Mouse (Mus musculus): ENCODE data around the gene Nubp2.
A peak's percentile ranks its signal among the peaks of the same experiment; 100 is the strongest.

Nubp2 gene

DNA sequence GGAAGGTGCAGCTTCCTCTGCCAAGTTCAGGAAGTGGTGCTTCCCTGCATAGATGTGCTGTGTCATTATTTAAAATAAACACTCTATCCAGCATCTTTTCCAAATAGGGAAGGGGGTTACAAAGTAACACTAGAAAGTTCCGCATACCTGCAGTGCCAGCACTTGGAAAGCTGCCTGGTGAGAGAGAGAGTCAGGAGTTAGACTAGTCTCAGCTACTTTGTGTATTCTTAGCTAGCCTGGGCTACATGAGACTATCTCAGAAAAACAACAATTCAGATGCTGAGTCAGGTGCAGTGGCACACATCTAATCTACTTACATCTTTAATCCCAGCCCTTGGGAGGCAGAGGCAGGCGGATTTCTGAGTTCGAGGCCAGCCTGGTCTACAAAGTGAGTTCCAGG, 24.4 kb downstream of the Nubp2 start:
- no peak for DNase-seq (ENCODE audit: low spot score in 2 of 2)

DNA sequence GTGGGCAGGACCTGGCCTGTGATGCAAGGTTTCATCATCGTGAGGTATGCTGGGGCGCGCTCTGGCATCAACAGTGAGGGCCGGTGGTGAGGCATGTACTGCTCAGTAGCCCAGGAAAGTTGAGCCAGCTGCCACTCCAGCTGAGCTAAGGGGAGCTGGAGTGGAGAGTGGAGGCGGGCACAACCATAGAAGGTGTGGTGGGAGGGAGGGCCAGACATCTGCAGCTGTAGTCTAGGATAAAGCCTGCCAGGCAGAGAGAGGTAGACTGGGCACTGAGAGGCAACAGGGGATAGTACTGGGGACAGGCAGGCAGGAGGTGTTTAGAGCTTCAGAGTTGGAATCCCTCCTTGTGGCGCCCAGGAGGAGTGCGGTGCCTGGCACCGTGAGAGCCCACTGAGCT, 26.1 kb downstream of the Nubp2 start:
- DNase-seq (ENCODE audit: low spot score in 2 of 2), result peak; percentile 74 to 81

DNA sequence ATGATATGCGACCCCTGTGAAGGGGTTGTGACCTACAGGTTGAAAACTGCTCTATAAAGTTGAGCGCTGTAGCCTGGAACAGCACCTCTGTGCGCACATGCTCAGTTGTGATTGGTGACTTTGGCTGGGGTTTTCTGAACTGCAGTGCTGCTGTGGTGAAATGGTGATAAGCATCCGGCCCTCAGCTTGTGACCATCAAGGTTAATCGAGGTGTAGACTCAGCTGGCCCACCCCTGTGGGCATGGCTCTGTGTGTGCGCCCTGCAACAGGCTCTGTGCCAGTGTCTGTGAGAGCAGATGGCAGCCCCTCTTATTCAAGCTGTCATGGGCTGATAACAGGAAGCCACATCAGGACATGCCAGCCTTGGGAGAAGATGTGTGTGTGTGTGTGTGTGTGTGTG, 27.2 kb downstream of the Nubp2 start:
- DNase-seq (ENCODE audit: low spot score in 2 of 2), result peak; percentile 84

DNA sequence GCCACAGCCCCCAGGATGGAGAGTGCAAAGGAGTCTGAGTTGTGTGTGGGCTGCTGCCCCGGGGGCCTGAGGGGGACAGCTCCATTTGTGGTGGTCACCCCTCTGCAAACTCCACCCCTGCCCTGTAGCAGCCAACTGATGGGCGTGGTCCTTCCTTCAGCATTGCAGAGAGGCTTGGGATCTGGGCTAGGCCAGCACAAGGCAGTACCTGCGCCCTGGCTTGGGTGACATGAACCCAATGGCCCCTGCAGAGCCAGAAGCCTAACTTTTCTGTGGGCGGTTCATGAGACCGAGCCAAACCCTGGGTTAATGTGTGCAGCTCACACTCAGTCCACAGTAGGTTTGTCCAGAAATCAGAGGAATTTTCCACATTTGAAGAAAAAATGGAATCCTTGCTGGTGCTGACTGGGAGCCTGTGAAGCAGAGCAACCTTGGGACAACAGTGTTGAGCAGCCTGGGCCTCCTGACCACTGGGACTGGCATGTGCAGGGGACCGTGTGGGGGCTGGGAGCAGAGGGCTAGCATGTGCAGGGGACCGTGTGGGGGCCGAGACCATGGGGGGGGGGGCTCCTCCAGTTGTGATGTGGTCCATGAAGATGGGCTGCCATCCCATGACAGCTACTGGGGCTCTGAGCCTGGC, 28.2 kb downstream of the Nubp2 start:
- DNase-seq (ENCODE audit: low spot score in 2 of 2), result peak; percentile 62 to 73

DNA sequence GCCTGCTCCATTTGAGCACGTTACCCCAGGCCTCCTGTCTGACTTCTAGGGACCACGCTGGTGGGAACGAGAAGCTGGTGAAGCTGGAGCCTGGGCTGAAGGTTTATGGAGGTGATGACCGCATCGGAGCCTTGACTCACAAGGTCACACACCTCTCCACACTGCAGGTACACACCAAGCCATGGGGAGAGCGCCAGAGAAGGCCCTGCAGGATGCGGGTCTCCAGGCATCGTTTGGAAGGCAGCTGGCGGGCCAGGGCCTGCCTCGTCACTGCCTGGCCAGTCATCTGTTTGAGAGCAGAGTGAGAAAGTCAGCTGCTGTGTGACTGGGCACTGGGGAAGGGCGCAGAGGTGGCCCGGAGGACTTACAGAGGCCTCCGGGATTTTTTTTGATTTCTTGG, 29.6 kb downstream of the Nubp2 start:
- DNase-seq (ENCODE audit: low spot score in 2 of 2), result peak in 1 of 2 experiments; percentile 59

DNA sequence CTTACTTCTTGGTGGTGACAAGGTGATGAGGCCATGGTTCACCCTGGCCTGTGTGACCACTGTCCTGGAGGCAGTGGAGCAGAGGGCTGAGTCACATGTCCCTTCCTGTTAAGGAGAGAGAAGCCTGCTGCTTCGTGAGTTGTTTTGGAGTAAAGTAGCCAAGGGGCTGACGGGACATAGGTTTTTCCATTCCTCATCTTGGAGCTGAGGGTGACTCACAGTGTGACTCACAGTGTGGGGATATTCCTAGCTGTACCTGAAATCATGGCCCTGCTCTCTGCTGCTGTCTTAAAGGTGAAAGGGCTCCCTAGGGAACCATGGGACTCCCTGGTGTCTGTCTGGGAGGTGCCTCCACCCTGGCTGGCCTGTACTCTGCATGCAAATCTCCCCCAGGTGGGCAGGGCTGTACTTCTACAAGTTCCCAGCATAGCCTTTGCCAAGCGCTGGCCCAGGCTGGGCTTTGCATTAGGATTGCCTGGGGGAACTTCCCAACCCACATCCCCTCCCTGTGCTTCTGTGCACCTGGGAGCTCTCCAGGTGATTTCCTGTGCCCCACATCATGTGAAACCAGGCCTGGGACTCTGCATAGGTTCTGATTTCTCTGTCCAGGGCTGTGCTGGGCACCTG, 30.2 kb downstream of the Nubp2 start:
- no peak for DNase-seq (ENCODE audit: low spot score in 2 of 2)

DNA sequence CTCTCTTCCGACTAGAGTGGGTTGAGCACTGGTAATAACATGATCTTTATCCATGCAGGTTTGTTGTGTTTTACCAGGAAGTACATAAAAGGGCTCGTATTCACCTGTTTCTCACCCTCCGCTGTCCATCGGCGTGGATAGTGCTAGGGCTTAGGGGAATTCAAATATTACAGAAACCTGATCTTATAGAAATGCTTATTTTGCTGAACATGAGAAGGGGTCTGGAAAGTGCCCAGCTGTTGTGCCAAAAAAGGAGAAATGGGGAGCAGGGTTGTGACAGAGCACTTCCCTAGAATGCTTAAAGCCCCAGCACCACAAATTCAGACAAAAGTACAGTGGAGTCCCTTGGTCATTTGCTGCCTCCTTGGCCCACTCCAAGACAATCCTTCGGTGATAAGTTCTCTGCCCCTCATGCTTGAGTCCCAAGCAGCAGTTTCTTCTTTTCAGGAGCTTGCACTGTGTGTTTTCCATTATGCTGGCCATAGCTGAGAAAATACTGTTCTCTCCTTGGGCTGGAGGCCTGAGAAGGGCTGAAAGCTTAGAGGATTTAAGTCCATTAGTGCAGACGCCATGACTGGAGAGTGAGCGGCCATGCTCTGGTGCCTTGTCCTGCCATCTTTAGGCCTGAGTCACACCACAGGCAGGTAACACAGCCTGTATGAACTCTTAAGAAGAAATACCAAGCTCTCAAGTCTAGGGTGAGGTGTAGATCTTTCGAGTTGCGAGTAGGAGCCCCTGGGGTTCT, 34.6 kb downstream of the Nubp2 start:
- peak in 1 of 2 experiments; percentile 58 for DNase-seq (ENCODE audit: low spot score in 2 of 2)

DNA sequence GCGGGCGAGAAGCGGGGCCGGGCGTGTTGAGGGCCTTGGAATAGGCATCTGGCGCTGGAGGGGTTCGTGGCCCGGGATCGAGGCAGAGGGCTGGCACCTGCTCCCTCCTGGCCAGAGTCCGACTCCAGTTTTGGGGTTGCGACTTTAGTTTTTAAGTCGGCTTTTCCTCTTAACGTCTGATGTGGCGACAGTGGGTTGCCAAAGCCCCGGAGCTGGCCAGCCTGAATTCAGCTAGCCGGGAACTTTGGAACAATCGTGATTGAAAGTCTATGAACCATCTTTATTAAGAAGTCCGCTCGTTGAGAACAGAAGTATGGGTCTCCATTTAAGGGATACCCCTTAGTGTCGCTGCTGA, 35.4 kb downstream of the Nubp2 start:
- no peak for DNase-seq (ENCODE audit: low spot score in 2 of 2)

DNA sequence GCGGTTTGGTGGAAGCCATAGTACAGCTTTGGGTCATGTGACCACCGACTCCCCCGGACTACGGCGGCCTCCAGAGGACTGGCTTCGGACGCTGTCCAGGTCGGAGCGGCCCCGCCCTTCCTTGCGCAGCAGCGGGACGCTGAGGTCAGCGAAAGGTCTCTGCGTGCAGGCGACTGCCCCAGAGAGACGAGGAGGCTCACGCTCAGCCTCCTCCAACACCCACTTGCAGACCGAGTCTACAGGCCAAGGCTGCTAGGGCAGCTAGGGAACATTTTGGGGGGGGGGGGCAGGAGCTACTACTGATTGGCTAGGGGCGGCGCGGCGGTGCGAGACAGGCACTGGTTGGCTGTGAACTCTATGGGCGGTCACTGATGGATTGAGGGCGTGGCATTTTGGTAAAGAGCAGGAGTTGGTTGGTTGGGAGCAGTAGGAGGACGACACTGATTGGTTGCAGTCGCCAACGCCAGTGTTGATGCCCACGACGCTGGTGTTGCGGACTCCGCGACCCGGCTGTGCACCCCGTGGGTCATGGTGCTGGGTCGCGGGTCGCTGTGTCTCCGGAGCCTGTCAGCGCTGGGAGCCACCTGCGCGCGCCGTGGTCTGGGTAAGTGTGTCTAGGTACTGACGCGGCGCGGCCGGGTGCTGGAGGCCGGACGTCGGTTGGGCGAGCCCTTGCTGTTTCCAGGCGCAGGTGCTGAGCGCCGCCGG, 35.9 kb downstream of the Nubp2 start, which contains the start of gene Fahd1:
TSS of gene Fahd1 (minus strand) at position 300 of the 708 bp plus-strand sequence.
- DNase-seq (ENCODE audit: low spot score in 2 of 2), result peak; percentile 94 to 95

DNA sequence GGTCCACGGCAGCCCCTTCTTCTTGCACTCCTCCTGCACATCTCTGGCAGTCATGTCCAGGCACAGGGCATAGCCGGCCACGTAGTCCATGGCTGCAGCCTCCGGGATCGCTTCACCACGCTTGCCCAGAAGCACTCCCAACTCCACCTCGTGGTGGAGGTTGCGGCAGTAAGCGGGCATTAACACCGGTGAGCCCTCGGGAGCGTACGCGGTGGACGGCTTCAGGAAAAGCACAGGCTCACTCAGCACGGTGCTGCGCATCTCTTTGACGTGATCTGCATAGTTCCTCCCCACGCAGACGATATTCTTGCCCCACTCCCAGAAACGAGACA, 36.5 kb downstream of the Nubp2 start:
- DNase-seq (ENCODE audit: low spot score in 2 of 2), result no peak

DNA sequence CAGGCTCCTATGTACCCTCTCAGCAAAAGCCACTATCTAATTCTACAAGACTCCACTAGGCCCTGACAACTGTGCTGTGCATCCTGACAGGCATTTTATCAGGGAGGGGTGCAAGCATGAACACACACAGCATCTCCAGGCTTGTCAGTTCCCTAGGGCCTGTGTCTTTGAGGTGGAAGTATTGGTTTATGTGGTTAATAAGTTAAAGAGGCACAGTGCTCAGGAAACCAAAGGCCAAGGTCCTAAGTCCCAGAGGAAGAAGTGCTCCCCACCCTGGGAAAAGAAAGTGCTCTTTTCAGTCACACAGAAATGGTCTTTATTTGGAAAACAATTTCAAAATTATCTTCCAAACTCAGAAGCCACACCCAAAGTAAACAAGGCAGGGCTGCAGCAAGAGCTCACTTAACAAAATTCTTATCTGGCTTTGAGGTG, 37.5 kb downstream of the Nubp2 start:
- DNase-seq (ENCODE audit: low spot score in 2 of 2), result peak; percentile 47 to 66

DNA sequence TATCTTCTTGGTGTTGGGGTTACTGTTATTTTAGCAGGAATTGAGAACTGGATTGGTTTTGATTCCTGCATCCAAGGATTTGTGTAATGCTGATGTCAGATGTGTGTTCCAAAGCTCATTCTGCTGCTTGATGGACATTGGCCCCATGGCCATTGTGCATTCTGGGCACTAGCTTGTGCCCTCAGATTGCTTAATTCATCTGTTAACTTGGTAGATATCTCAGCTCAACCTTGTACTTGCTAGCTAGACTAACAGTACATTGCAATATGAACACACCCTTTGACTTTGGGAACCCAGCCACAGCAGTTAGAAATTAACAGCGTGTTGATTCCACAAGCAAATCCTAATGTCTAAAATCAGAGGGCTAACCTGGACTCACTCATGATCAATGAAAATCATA, 38.8 kb downstream of the Nubp2 start:
- DNase-seq (ENCODE audit: low spot score in 2 of 2), result no peak

DNA sequence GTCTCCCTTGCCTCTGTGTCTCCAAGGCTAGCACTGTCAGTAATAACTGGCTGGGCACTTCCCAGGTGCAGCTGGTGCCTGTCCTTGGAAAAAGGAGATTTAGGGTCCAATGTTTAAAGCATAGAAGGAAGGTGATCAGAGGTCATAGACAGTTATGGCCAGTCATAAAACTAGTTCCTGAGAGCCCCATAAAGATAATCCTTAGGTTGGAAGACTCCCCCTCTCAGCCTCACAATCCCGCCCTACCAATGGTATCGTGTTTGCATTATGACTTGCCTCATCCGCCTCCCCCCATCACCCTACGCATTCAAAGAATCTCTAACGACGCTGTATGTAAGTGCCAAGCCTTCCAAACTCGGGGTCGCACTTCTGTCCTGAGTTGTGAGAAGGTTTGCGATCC, 41.6 kb downstream of the Nubp2 start:
- no peak for DNase-seq (ENCODE audit: low spot score in 2 of 2)

DNA sequence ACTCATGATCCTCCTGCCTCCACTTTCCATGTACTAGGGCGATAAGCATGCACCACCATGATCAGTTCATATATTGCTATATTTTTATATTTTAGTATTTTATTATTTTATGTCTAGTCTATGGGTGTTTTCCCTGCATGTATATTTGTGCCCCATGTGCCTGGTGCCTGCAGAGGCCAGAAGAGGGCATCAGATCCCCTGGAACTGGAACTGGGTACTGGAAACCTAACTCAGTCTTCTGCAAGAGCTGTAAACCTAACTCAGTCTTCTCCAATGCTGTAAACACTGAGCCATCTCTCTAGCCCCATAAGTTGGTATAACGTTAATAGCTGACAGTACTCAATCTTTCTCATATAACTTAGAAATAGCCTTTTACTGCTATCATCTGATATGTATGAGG, 43.5 kb downstream of the Nubp2 start:
- DNase-seq (ENCODE audit: low spot score in 2 of 2), result peak; percentile 45 to 64

DNA sequence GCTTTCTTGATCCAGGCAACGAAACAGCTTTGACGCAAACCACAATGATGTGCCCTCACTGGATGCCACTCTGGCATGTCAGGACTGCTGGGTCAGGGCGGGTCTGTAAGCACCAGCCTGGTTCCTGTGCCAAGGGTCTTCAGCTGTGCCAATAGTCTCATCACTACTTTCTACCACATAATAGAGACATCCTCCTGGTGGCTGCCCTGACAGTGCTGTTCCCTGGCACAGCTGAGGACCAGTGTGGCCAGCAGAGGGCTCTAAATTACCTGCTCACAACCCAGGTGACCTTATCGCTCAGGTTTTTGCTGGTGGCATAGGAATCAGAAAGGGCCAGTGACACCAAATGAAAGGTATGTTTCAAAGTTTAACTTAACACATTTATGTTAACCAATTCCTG, 45.0 kb downstream of the Nubp2 start:
- DNase-seq (ENCODE audit: low spot score in 2 of 2), result peak; percentile 44 to 73

DNA sequence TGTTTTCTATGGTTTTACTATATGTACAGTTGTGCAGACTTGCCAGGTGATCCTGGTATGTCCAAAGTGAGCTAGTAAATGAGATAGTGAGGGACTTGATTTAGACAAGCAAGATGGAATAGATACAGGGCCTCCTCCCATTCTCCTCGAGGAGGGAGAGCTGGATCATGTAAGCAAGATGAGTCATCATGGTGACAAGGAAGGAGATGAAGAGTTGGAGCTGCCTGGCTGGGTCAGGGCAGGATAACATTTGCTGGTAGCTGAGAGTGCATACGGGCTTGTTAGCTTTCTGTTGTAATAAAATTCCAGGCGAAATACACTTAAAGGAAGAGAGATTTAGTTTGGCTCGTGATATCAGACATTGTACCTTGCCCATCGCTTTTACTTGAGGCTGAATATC, 45.8 kb downstream of the Nubp2 start:
- DNase-seq (ENCODE audit: low spot score in 2 of 2), result no peak

DNA sequence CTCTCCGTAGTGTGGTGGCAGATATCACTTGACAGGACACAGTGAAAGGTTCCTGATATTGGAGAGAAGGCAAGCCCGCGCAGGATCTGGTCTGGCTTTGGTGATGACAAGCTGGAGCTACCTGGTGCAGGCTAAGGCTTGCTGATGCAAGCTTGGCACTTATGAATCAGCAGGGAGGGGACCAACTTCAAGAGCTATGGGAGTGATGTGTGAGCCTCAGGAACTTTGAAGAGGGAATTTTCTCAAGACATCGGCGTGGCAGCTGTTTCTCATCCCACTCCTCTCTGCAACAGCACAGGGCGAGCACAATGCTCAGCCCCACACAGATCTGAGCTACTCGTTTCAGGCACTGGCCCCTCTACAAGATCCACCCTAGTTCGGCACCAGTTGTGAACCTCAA, 46.3 kb downstream of the Nubp2 start, which contains the start of gene Hagh:
TSS of gene Hagh (plus strand) at position 302 of the 400 bp plus-strand sequence.
- DNase-seq (ENCODE audit: low spot score in 2 of 2), result no peak
